ENCODE assay signal across 9 mouse cellular contexts in the genomic region with DNA sequence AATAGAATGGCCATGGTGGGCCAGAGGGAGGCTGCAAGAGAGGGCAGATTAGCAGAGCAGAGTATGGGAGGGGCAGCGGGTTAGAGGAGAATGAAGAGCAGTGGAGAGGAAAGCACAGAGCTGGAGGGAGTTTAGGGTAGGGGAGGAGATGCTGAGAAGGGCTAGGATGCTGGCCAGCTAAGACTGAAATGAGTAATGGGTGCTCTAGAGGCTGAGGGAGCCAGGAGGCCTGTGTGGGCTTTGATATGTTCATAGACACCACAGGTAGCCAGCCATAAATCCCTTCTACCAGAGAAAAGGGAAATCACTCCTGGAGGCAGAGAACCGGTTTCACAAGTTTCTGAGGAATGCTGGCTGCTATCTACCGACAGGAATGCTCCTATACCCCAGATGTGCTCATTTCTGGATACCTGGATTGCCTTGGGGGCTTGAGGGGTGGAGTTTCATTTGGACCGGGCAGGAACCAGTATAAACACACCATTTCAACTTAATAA. TPM values are rescaled to one million over a fixed set of nuclear protein-coding genes. Genes with fewer than 3 reads are reported as not detected.
DNase-seq lines count a peak whose midpoint lies in the region; ATAC-seq and TF ChIP-seq lines count a peak whose summit lies in the region.
"Had no signal": no experiment of that assay in that cellular context is flagged by ENCODE, and none has a peak within 500 bp of the region (broad histone marks: within the 10 kb centered on the region; RNA-seq: fewer than 3 reads in every experiment).

No protein-coding gene starts in this region.

- H3K27me3 ChIP-seq in hindbrain, embryonic 10.5 days (ENCODE audit: insufficient read depth, poor library complexity, severe bottlenecking): no peaks in the 10 kb centered on the region
- no peaks in the 10 kb centered on the region for H3K27me3 ChIP-seq in hindbrain, postnatal 0 days (ENCODE audit: insufficient read depth, low read length)
- no peaks in the 10 kb centered on the region for H3K27me3 ChIP-seq in embryonic facial prominence, embryonic 14.5 days (replicated peaks; ENCODE audit: control insufficient read depth, insufficient read depth, low read length)
- no peaks in the 10 kb centered on the region for H3K27me3 ChIP-seq in kidney, postnatal 0 days (ENCODE audit: insufficient read depth, low read length)
- no peaks in the 10 kb centered on the region for H3K27me3 ChIP-seq in neural tube, embryonic 13.5 days

- H3K27ac ChIP-seq in hindbrain, embryonic 10.5 days: 0 out of 2 replicates have a peak overlapping the region, but pooled peaks have one; percentile 45
- no peak overlapping the region; the same call in 1 of the 2 replicates for H3K27ac ChIP-seq in hindbrain, postnatal 0 days
- peak overlapping the region; percentile 77 for H3K27ac ChIP-seq in embryonic facial prominence, embryonic 14.5 days (replicated peaks; ENCODE audit: low read depth, low read length)
- H3K27ac ChIP-seq in kidney, postnatal 0 days: peak overlapping the region; percentile 65
- H3K27ac ChIP-seq in neural tube, embryonic 13.5 days (replicated peaks): no peak overlapping the region

- DNase-seq in hindbrain, embryonic 10.5 days (ENCODE audit: low spot score): peak; percentile 17
- DNase-seq in hindbrain, postnatal 0 days (ENCODE audit: low spot score): no peak
- DNase-seq in embryonic facial prominence, embryonic 14.5 days (ENCODE audit: low spot score): peak; percentile 87
- DNase-seq in kidney, postnatal 0 days (ENCODE audit: low spot score): peak; percentile 59
- DNase-seq in gastrocnemius, postnatal 25 days: no peak
- DNase-seq in adrenal gland, adult 18-20 months (ENCODE audit: low spot score in 2 of 2): no peak

- no peaks in the 10 kb centered on the region for H3K9me3 ChIP-seq in hindbrain, embryonic 10.5 days
- no peaks in the 10 kb centered on the region for H3K9me3 ChIP-seq in hindbrain, postnatal 0 days (ENCODE audit: low read length)
- H3K9me3 ChIP-seq in embryonic facial prominence, embryonic 14.5 days (ENCODE audit: control insufficient read depth, low read length): no peaks in the 10 kb centered on the region
- H3K9me3 ChIP-seq in kidney, postnatal 0 days (replicated peaks; ENCODE audit: low read length): no peaks in the 10 kb centered on the region
- no peaks in the 10 kb centered on the region for H3K9me3 ChIP-seq in neural tube, embryonic 13.5 days
- H3K9me3 ChIP-seq: G1E had no signal

- peaks cover 32% of the 10 kb centered on the region for H3K4me1 ChIP-seq in hindbrain, embryonic 10.5 days (replicated peaks)
- H3K4me1 ChIP-seq in hindbrain, postnatal 0 days (ENCODE audit: insufficient read depth, low read length): peaks cover 9% of the 10 kb centered on the region; the same call in 1 of the 2 replicates
- peaks cover 29% of the 10 kb centered on the region for H3K4me1 ChIP-seq in embryonic facial prominence, embryonic 14.5 days (ENCODE audit: control insufficient read depth, insufficient read depth, low read length)
- H3K4me1 ChIP-seq in kidney, postnatal 0 days (replicated peaks; ENCODE audit: insufficient read depth, low read length): no peaks in the 10 kb centered on the region; the same call in 1 of the 2 replicates
- H3K4me1 ChIP-seq in neural tube, embryonic 13.5 days (replicated peaks): peaks cover 21% of the 10 kb centered on the region

- 15% methylated on average over 4 of the region's 4 CpGs for WGBS in hindbrain, embryonic 10.5 days
- 11% methylated on average over 4 of the region's 4 CpGs for WGBS in hindbrain, postnatal 0 days
- WGBS in embryonic facial prominence, embryonic 14.5 days: 7% methylated on average over 4 of the region's 4 CpGs
- WGBS in kidney, postnatal 0 days: 15% methylated on average over 4 of the region's 4 CpGs
- WGBS in neural tube, embryonic 13.5 days: 8% methylated on average over 4 of the region's 4 CpGs

- no peak for ATAC-seq in hindbrain, postnatal 0 days
- ATAC-seq in embryonic facial prominence, embryonic 14.5 days (ENCODE audit: low read depth): peak; percentile 84
- ATAC-seq in kidney, postnatal 0 days (replicated peaks; ENCODE audit: low FRiP score, low read depth): peak; percentile 72; the same call in 1 of the 2 replicates
- peak; percentile 40; the same call in 1 of the 2 replicates for ATAC-seq in neural tube, embryonic 13.5 days (ENCODE audit: low read depth)
- ATAC-seq in CD4-positive, CD25-positive, alpha-beta regulatory T cell, adult 4 months: no peak

- peaks cover 4% of the 10 kb centered on the region; the same call in 1 of the 2 replicates for H3K36me3 ChIP-seq in hindbrain, embryonic 10.5 days
- no peaks in the 10 kb centered on the region for H3K36me3 ChIP-seq in hindbrain, postnatal 0 days (ENCODE audit: insufficient read depth, low read length)
- 0 out of 2 replicates have a peak, but pooled peaks cover 3% of the 10 kb centered on the region for H3K36me3 ChIP-seq in embryonic facial prominence, embryonic 14.5 days (ENCODE audit: control insufficient read depth, insufficient read depth, low read length)
- H3K36me3 ChIP-seq in kidney, postnatal 0 days (ENCODE audit: insufficient read depth, low read length): no peaks in the 10 kb centered on the region
- no peaks in the 10 kb centered on the region for H3K36me3 ChIP-seq in neural tube, embryonic 13.5 days

- TF ChIP-seq CTCF in hindbrain, postnatal 0 days (IDR thresholded peaks at IDR 0.05; ENCODE audit: low read depth): no peak
- TF ChIP-seq CTCF in kidney, postnatal 0 days (IDR thresholded peaks at IDR 0.05; ENCODE audit: low read depth): no peak

- H3K4me2 ChIP-seq in hindbrain, postnatal 0 days (ENCODE audit: low read depth, low read length): no peak overlapping the region
- H3K4me2 ChIP-seq in embryonic facial prominence, embryonic 14.5 days (ENCODE audit: low read depth, low read length): peak overlapping the region; percentile 34
- 0 out of 2 replicates have a peak overlapping the region, but pooled peaks have one; percentile 6 for H3K4me2 ChIP-seq in kidney, postnatal 0 days (ENCODE audit: low read length)
- no peak overlapping the region for H3K4me2 ChIP-seq in neural tube, embryonic 13.5 days

- H3K4me3 ChIP-seq in hindbrain, embryonic 10.5 days: no peak overlapping the region
- no peak overlapping the region for H3K4me3 ChIP-seq in hindbrain, postnatal 0 days (ENCODE audit: low read length)
- H3K4me3 ChIP-seq in embryonic facial prominence, embryonic 14.5 days (ENCODE audit: low read depth, low read length): peak overlapping the region; percentile 13; the same call in 1 of the 2 replicates
- no peak overlapping the region for H3K4me3 ChIP-seq in kidney, postnatal 0 days (replicated peaks; ENCODE audit: low read depth, low read length)
- no peak overlapping the region for H3K4me3 ChIP-seq in neural tube, embryonic 13.5 days

- H3K9ac ChIP-seq in hindbrain, postnatal 0 days (replicated peaks; ENCODE audit: low read length): no peak overlapping the region
- no peak overlapping the region for H3K9ac ChIP-seq in embryonic facial prominence, embryonic 14.5 days (ENCODE audit: low read depth, low read length)
- no peak overlapping the region for H3K9ac ChIP-seq in kidney, postnatal 0 days (ENCODE audit: low read depth, low read length)
- H3K9ac ChIP-seq in neural tube, embryonic 13.5 days: no peak overlapping the region

RNA-seq across cellular contexts. Expression of a gene that starts 13.2 kb away (rescaled TPM):
- 22.5 and 45.8 TPM in 2 replicates for polyA plus RNA-seq in hindbrain, embryonic 10.5 days (2016; fragmentation: Nextera tagmentation; extraction: Ambion mirVana)
- 130 and 143 TPM in 2 replicates for total RNA-seq in hindbrain, postnatal 0 days (2014; rRNA removed)
- 145 and 151 TPM in 2 replicates for polyA plus RNA-seq in hindbrain, postnatal 0 days (2015; fragmentation: Nextera tagmentation; extraction: Ambion mirVana)
- 8.5 and 13.8 TPM in 2 replicates for polyA plus RNA-seq in embryonic facial prominence, embryonic 14.5 days (2014; fragmentation: Nextera tagmentation; extraction: Ambion mirVana)
- polyA plus RNA-seq in kidney, postnatal 0 days (2015; fragmentation: Nextera tagmentation; extraction: Ambion mirVana): 3.5 and 5.8 TPM in 2 replicates
- 111 and 115 TPM in 2 replicates for polyA plus RNA-seq in neural tube, embryonic 13.5 days (2015; fragmentation: Nextera tagmentation; extraction: Ambion mirVana)
- 1 to 10 TPM; 1.7 to 2.4 TPM for total RNA-seq in gastrocnemius, postnatal 25 days (2021)
- polyA plus RNA-seq in CD4-positive, CD25-positive, alpha-beta regulatory T cell, adult 4 months (2017; shearing (Covaris generic)): 1 to 10 TPM in 1 of 2 experiments, under 1 TPM in 1; 0.31 to 1.2 TPM
- 1 to 10 TPM; 4.9 to 8.9 TPM for total RNA-seq in adrenal gland, adult 18-20 months (2021)

RNA-seq across cellular contexts. Expression of a gene that starts 13.8 kb away (rescaled TPM):
- 23.2 and 25.2 TPM in 2 replicates for polyA plus RNA-seq in hindbrain, embryonic 10.5 days (2016; fragmentation: Nextera tagmentation; extraction: Ambion mirVana)
- 30.9 and 32.3 TPM in 2 replicates for total RNA-seq in hindbrain, postnatal 0 days (2014; rRNA removed)
- polyA plus RNA-seq in hindbrain, postnatal 0 days (2015; fragmentation: Nextera tagmentation; extraction: Ambion mirVana): 17.1 and 19.5 TPM in 2 replicates
- 45.2 and 48.9 TPM in 2 replicates for polyA plus RNA-seq in embryonic facial prominence, embryonic 14.5 days (2014; fragmentation: Nextera tagmentation; extraction: Ambion mirVana)
- 27.3 and 29.1 TPM in 2 replicates for polyA plus RNA-seq in kidney, postnatal 0 days (2015; fragmentation: Nextera tagmentation; extraction: Ambion mirVana)
- polyA plus RNA-seq in neural tube, embryonic 13.5 days (2015; fragmentation: Nextera tagmentation; extraction: Ambion mirVana): 30.7 and 33.4 TPM in 2 replicates
- 10 to 100 TPM; 19.2 to 20.4 TPM for total RNA-seq in gastrocnemius, postnatal 25 days (2021)
- polyA plus RNA-seq in CD4-positive, CD25-positive, alpha-beta regulatory T cell, adult 4 months (2017; shearing (Covaris generic)): 1 to 10 TPM; 3.1 to 4.6 TPM
- 10 to 100 TPM; 24.3 to 27.3 TPM for total RNA-seq in adrenal gland, adult 18-20 months (2021)

Comparison
In these comparisons a context has a peak if more than half of its experiments do, and no peak if none do; other contexts are left out.
1. DNase-seq: peak in hindbrain, embryonic 10.5 days (single experiment), embryonic facial prominence, embryonic 14.5 days (single experiment) and kidney, postnatal 0 days (single experiment); none in hindbrain, postnatal 0 days (single experiment), gastrocnemius, postnatal 25 days (single experiment) and adrenal gland, adult 18-20 months (0 of 2).
2. H3K27ac ChIP-seq: peak in hindbrain, embryonic 10.5 days (single experiment), embryonic facial prominence, embryonic 14.5 days (single experiment) and kidney, postnatal 0 days (single experiment); none in hindbrain, postnatal 0 days (single experiment) and neural tube, embryonic 13.5 days (single experiment).
3. ATAC-seq: peak in embryonic facial prominence, embryonic 14.5 days (single experiment), kidney, postnatal 0 days (single experiment) and neural tube, embryonic 13.5 days (single experiment); none in hindbrain, postnatal 0 days (single experiment) and CD4-positive, CD25-positive, alpha-beta regulatory T cell, adult 4 months (single experiment).
4. H3K4me2 ChIP-seq: peak in embryonic facial prominence, embryonic 14.5 days (single experiment) and kidney, postnatal 0 days (single experiment); none in hindbrain, postnatal 0 days (single experiment) and neural tube, embryonic 13.5 days (single experiment).